Mouse (Mus musculus): Measurements from ENCODE around the gene Srgap2. TPM values are rescaled to one million over a fixed set of nuclear protein-coding genes. Genes with fewer than 3 reads are reported as not detected.

Srgap2 gene
- polyA plus RNA-seq, 1 experiment from 2014 or later, result 27.2 TPM

DNA sequence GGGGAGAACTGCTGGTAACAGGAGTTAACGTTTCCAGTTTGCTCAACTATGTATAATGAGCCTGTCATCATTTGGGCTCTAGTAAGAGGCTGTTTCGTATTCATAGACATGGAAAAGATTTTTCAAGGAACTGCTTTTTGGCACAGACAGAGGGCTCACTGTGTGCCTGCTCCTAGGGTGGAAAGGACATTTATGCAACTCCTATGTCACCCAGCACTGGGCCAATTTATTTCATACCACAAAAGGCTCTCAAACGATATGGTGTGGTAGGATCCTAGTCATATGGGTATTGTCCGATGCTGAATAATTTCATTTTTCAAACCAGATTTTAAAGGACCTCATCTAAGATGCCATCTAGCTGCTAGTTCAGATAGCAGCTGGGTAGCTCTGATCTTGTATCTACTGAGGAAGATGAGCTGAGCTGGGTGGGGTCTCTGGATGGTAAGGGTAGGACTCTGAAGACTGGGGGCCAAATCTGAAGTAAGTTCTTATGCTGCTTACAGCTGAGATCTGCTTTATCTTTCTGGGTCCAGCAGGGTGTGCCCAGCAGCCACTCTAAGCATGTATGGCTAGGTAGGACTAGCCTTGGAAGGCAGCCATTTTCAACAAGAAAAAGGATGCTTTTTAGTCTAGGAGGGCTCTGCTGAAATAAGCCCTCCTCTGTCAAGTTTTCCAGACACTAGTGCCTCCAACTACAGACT, 233.8 kb downstream of the Srgap2 start:
- H3K4me1 ChIP-seq, result no peaks in the 10 kb centered on the region
- no peak overlapping the region for H3K4me3 ChIP-seq (replicated peaks)
- H3K9me3 ChIP-seq (replicated peaks), result no peaks in the 10 kb centered on the region
- H3K4me2 ChIP-seq, result no peak overlapping the region
- no peak overlapping the region for H3K27ac ChIP-seq (replicated peaks)
- H3K36me3 ChIP-seq, result peaks cover 67% of the 10 kb centered on the region
- no peak overlapping the region for H3K9ac ChIP-seq (replicated peaks)
- no peaks in the 10 kb centered on the region for H3K27me3 ChIP-seq (replicated peaks)
- no peak for ATAC-seq (ENCODE audit: low FRiP score)
- WGBS, result 78% methylated on average over 4 of the region's 4 CpGs

- WGBS, result 47% methylated on average over 2 of the region's 2 CpGs
- ATAC-seq (ENCODE audit: low FRiP score), result peak; percentile 14; the same call in 1 of the 2 replicates
Measured at GRCm38 (mm10) chr1:131290648-131291047, 236.5 kb downstream of the Srgap2 start.

GRCm38 (mm10) chr1:131288938-131289337, 238.2 kb downstream of the Srgap2 start:
- peaks cover 5% of the 10 kb centered on the region; the same call in 1 of the 2 replicates for H3K4me1 ChIP-seq
- H3K27ac ChIP-seq (replicated peaks), result no peak overlapping the region
- no peak overlapping the region for H3K4me3 ChIP-seq (replicated peaks)
- no peaks in the 10 kb centered on the region for H3K9me3 ChIP-seq (replicated peaks)
- no peaks in the 10 kb centered on the region for H3K27me3 ChIP-seq (replicated peaks)
- H3K9ac ChIP-seq (replicated peaks), result no peak overlapping the region
- WGBS, result 89% methylated on average over 6 of the region's 6 CpGs
- H3K36me3 ChIP-seq, result peaks cover 44% of the 10 kb centered on the region
- ATAC-seq (ENCODE audit: low FRiP score), result no peak
- H3K4me2 ChIP-seq, result no peak overlapping the region

More at GRCm38 (mm10) chr1:131290648-131291047, 236.5 kb downstream of the Srgap2 start:
- H3K4me1 ChIP-seq, result no peaks in the 10 kb centered on the region
- peaks cover 55% of the 10 kb centered on the region for H3K36me3 ChIP-seq
- H3K4me3 ChIP-seq (replicated peaks), result no peak overlapping the region
- no peak overlapping the region for H3K27ac ChIP-seq (replicated peaks)
- no peak overlapping the region for H3K4me2 ChIP-seq
- no peaks in the 10 kb centered on the region for H3K27me3 ChIP-seq (replicated peaks)
- no peak overlapping the region for H3K9ac ChIP-seq (replicated peaks)
- no peaks in the 10 kb centered on the region for H3K9me3 ChIP-seq (replicated peaks)

DNA sequence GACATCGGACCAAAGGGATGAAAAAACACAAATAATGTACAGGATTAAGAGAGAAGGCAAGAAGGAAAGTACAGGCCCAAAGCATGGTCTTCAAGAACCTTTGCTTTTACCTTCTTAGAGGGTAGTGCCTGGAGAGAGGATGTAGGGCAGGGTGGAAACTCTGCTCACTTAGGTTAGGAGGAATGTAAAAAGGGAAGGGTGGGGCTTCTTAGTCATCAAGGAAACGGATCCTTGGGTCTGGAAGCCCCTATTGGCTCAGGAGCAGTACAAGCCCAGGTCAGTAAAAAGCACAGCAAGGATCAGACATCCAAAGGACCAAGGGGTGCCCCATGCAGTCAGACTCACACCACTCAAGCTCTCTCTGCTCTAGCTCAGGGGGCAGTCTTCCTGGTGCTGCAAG, 239.9 kb downstream of the Srgap2 start:
- H3K4me3 ChIP-seq (replicated peaks), result no peak overlapping the region
- peaks cover 10% of the 10 kb centered on the region; the same call in 1 of the 2 replicates for H3K4me1 ChIP-seq
- H3K27me3 ChIP-seq (replicated peaks), result no peaks in the 10 kb centered on the region
- peaks cover 34% of the 10 kb centered on the region for H3K36me3 ChIP-seq
- no peak overlapping the region for H3K9ac ChIP-seq (replicated peaks)
- no peak for ATAC-seq (ENCODE audit: low FRiP score)
- H3K4me2 ChIP-seq, result no peak overlapping the region
- WGBS, result 80% methylated on average over 2 of the region's 2 CpGs
- no peaks in the 10 kb centered on the region for H3K9me3 ChIP-seq (replicated peaks)
- H3K27ac ChIP-seq (replicated peaks), result no peak overlapping the region

DNA sequence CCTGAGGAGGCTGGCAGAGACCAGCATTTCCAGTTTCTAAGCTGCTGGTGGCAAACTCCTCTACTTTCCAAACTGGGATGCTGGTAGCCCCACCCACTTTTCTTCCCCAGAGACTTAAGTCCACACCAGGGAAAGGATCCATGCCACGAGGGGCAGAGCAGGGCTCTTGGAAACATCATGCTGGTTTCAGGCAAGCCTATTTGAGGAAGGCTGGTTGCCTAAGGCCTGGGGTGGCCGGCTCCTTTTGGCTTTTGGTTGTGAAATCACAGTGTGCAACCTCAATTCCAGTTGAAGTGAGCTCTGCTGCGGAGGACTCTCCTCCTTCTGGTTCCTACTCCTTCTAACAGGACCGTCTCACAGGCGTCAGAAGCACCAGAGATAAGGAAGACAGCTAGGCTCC, 240.3 kb downstream of the Srgap2 start:
- no peaks in the 10 kb centered on the region for H3K27me3 ChIP-seq (replicated peaks)
- H3K9me3 ChIP-seq (replicated peaks), result no peaks in the 10 kb centered on the region
- no peak overlapping the region for H3K4me3 ChIP-seq (replicated peaks)
- H3K27ac ChIP-seq (replicated peaks), result no peak overlapping the region
- no peak for ATAC-seq (ENCODE audit: low FRiP score)
- peaks cover 31% of the 10 kb centered on the region for H3K36me3 ChIP-seq
- 87% methylated on average over 5 of the region's 5 CpGs for WGBS
- no peak overlapping the region for H3K4me2 ChIP-seq
- H3K9ac ChIP-seq (replicated peaks), result no peak overlapping the region
- peaks cover 10% of the 10 kb centered on the region; the same call in 1 of the 2 replicates for H3K4me1 ChIP-seq

GRCm38 (mm10) chr1:131284616-131285015, 242.5 kb downstream of the Srgap2 start:
- Histone ChIP-seq H3K27ac (replicated peaks) (no peak overlapping the region), H3K9ac (replicated peaks) (no peak overlapping the region), H3K4me2 (no peak overlapping the region), H3K36me3 (peaks cover 20% of the 10 kb centered on the region), H3K9me3 (replicated peaks) (no peaks in the 10 kb centered on the region), H3K4me3 (replicated peaks) (no peak overlapping the region), H3K4me1 (peaks cover 10% of the 10 kb centered on the region), H3K27me3 (replicated peaks) (no peaks in the 10 kb centered on the region)
- 85% methylated on average over 4 of the region's 4 CpGs for WGBS
- no peak for ATAC-seq (ENCODE audit: low FRiP score)

DNA sequence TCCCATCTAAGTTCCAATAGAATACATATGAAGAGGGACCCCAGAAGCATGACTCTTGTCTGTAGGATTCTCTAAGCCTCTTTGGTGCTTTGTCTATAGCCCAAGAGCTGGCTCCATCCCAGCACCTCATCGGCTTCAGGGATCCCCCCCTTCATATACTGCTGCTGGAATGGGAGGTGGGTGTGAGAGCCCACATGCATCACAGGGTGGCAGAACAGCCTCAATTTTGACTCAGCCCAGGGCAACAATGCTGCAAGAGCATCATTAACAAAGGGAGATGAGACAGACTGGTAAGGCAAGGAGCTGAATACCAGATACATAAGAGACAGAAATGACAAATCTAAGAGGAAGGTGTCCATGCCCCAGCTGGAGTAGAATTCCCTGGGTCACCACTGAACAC, 243.0 kb downstream of the Srgap2 start:
- Histone ChIP-seq H3K4me1 (peaks cover 15% of the 10 kb centered on the region), H3K27me3 (replicated peaks) (no peaks in the 10 kb centered on the region), H3K9me3 (replicated peaks) (no peaks in the 10 kb centered on the region), H3K27ac (replicated peaks) (no peak overlapping the region; the same call in 1 of the 2 replicates), H3K4me3 (replicated peaks) (no peak overlapping the region), H3K4me2 (no peak overlapping the region), H3K36me3 (peaks cover 17% of the 10 kb centered on the region), H3K9ac (replicated peaks) (no peak overlapping the region)
- WGBS, result 58% methylated on average over 1 of the region's 1 CpGs
- ATAC-seq (ENCODE audit: low FRiP score), result peak; percentile 37; the same call in 1 of the 2 replicates

DNA sequence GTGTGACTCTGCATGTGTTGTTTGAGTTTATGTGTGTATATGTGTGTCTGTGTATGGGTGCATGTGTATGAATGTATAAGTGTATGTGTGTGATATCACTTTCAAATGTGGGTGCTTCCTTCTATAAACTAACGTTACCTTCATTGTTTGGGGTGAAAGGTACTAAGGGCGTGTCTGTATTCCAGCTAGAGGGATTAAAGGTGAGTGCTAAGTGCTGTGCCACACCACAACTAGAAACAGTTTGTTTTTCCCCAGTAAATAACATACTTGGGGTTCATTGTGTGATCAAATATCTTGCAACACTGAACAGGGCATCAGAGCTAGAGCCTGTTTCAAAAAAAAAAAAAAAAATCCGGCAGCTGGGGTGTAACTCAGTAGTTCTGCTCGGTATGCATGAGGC, 245.4 kb downstream of the Srgap2 start:
- 59% methylated on average over 4 of the region's 4 CpGs for WGBS
- Histone ChIP-seq H3K36me3 (peaks cover 2% of the 10 kb centered on the region; the same call in 1 of the 2 replicates), H3K4me3 (replicated peaks) (no peak overlapping the region), H3K9me3 (replicated peaks) (no peaks in the 10 kb centered on the region), H3K4me1 (peaks cover 16% of the 10 kb centered on the region), H3K9ac (replicated peaks) (no peak overlapping the region), H3K4me2 (no peak overlapping the region), H3K27ac (replicated peaks) (no peak overlapping the region), H3K27me3 (replicated peaks) (no peaks in the 10 kb centered on the region)
- ATAC-seq (ENCODE audit: low FRiP score), result no peak

DNA sequence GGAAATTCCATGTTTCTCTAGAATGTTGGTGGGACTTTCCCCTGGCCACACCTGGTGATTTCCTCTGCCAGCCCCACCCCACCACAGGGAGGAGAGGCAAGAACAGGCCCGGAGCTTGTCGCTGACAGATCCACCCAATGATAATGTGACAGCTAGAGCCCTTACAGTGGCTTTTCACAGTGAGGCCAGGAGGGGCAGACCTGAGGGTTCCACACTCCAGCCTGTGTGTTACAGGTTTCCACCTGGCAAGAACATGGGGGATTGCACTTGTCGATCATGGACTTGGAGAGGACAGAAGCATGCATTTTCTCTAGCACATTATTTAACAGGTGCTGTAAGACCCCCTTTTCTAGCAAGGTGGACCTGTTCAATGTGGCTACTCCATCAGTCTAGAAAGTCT, 246.9 kb downstream of the Srgap2 start:
- WGBS, result 61% methylated on average over 3 of the region's 3 CpGs
- H3K27me3 ChIP-seq (replicated peaks), result no peaks in the 10 kb centered on the region
- H3K36me3 ChIP-seq, result no peaks in the 10 kb centered on the region
- H3K9me3 ChIP-seq (replicated peaks), result no peaks in the 10 kb centered on the region
- H3K4me2 ChIP-seq, result no peak overlapping the region
- H3K27ac ChIP-seq (replicated peaks), result no peak overlapping the region
- no peak for ATAC-seq (ENCODE audit: low FRiP score)
- no peak overlapping the region for H3K4me3 ChIP-seq (replicated peaks)
- peaks cover 16% of the 10 kb centered on the region for H3K4me1 ChIP-seq
- H3K9ac ChIP-seq (replicated peaks), result no peak overlapping the region

DNA sequence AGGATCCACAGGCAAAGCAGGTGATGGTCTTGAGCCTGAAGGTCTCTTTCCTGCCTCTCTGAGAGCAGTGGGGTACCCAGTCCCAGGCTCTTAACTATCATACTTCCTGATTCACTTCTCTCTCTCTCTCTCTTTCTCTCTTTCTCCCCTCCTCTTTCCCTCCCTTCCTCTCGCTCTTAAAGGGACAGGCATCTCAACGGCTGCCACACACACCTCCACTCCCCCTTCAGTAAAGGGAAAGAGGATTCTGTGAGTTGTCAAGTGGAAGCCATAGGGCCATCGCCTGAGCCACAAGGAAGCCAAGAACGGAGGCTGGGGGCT, 247.7 kb downstream of the Srgap2 start, which contains the start of gene Ikbke:
Gene Ikbke (minus strand): TSS at position 151 of the 321 bp plus-strand sequence.
- Histone ChIP-seq H3K4me1 (peaks cover 10% of the 10 kb centered on the region; the same call in 1 of the 2 replicates), H3K4me3 (replicated peaks) (peak within 1 kb of the TSS; percentile 26)

GRCm38 (mm10) chr1:131278606-131279455, 248.3 kb downstream of the Srgap2 start:
- Histone ChIP-seq H3K4me2 (peak overlapping the region; percentile 39), H3K4me1 (peaks cover 10% of the 10 kb centered on the region; the same call in 1 of the 2 replicates), H3K9me3 (replicated peaks) (no peaks in the 10 kb centered on the region), H3K4me3 (replicated peaks) (peak overlapping the region; percentile 26), H3K36me3 (no peaks in the 10 kb centered on the region), H3K9ac (replicated peaks) (no peak overlapping the region), H3K27ac (replicated peaks) (no peak overlapping the region), H3K27me3 (replicated peaks) (no peaks in the 10 kb centered on the region)
- WGBS, result 58% methylated on average over 8 of the region's 8 CpGs
- ATAC-seq (ENCODE audit: low FRiP score), result no peak

More for the DNA sequence above, 247.7 kb downstream of the Srgap2 start, which contains the start of gene Ikbke:
- Histone ChIP-seq H3K27ac (replicated peaks) (no peak within 1 kb of the TSS), H3K9me3 (replicated peaks) (no peaks in the 10 kb centered on the region), H3K9ac (replicated peaks) (no peak within 1 kb of the TSS), H3K27me3 (replicated peaks) (no peaks in the 10 kb centered on the region), H3K36me3 (no peaks in the 10 kb centered on the region), H3K4me2 (peak within 1 kb of the TSS; percentile 39)
- no peak for ATAC-seq (ENCODE audit: low FRiP score)
- 52% methylated on average over 4 of the region's 4 CpGs for WGBS

DNA sequence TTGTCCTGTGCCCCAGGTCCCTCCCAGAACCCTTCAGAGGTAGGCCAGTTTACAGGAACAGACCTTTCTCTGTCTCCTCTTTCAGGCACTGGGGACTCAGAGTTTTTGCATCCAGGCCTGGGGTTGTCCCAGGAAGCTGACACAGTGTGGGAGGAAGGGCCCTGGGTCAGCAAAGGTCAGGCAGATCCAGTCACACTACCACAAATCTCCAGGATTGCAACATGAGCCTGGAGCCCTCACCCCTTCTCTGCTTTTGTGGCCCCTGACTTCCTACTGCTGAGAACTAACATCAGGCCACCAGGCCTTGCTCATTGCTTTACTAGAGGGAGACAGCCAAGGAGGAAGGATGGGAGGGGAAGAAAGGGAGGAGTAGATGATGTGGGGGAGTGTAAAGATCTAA, 250.3 kb downstream of the Srgap2 start:
- no peak overlapping the region for H3K4me3 ChIP-seq (replicated peaks)
- H3K27me3 ChIP-seq (replicated peaks), result no peaks in the 10 kb centered on the region
- H3K9me3 ChIP-seq (replicated peaks), result no peaks in the 10 kb centered on the region
- peaks cover 6% of the 10 kb centered on the region; the same call in 1 of the 2 replicates for H3K4me1 ChIP-seq
- H3K36me3 ChIP-seq, result no peaks in the 10 kb centered on the region
- H3K4me2 ChIP-seq, result no peak overlapping the region
- H3K9ac ChIP-seq (replicated peaks), result no peak overlapping the region
- H3K27ac ChIP-seq (replicated peaks), result no peak overlapping the region
- ATAC-seq (ENCODE audit: low FRiP score), result no peak

Measured in neural tube, embryonic 15.5 days (tissue).